Mouse (Mus musculus): Measurements from ENCODE around the gene Arpc1b.
A peak's percentile ranks its signal among the peaks of the same experiment; 100 is the strongest.
"Not testable (repeated sequence)": the region's sequence is repeated elsewhere in the genome, so short reads cannot be mapped to it uniquely, and the experiment has no call there.

Arpc1b gene

GRCm38 (mm10) chr5:145114606-145115473, 825 bp downstream of the Arpc1b start:
- no peak for DNase-seq (ENCODE audit: low read depth, low spot score)

GRCm38 (mm10) chr5:145115736-145116135, 1.7 kb downstream of the Arpc1b start:
- DNase-seq (ENCODE audit: low read depth, low spot score): no peak

- DNase-seq (ENCODE audit: low read depth, low spot score): no peak
Measured at GRCm38 (mm10) chr5:145116316-145116715, 2.3 kb downstream of the Arpc1b start.

GRCm38 (mm10) chr5:145116916-145117315, 2.9 kb downstream of the Arpc1b start:
- DNase-seq (ENCODE audit: low read depth, low spot score): no peak

- no peak for DNase-seq (ENCODE audit: low read depth, low spot score)
Measured at GRCm38 (mm10) chr5:145118005-145118404, 4.0 kb downstream of the Arpc1b start.

- no peak for DNase-seq (ENCODE audit: low read depth, low spot score)
Measured at GRCm38 (mm10) chr5:145118461-145118860, 4.4 kb downstream of the Arpc1b start.

GRCm38 (mm10) chr5:145119385-145119784, 5.4 kb downstream of the Arpc1b start:
- DNase-seq (ENCODE audit: low read depth, low spot score): no peak

GRCm38 (mm10) chr5:145120921-145121320, 6.9 kb downstream of the Arpc1b start:
- DNase-seq (ENCODE audit: low read depth, low spot score): no peak

GRCm38 (mm10) chr5:145123396-145123795, 9.4 kb downstream of the Arpc1b start:
- no peak for DNase-seq (ENCODE audit: low read depth, low spot score)

GRCm38 (mm10) chr5:145126580-145126979, 12.6 kb downstream of the Arpc1b start:
- no peak for DNase-seq (ENCODE audit: low read depth, low spot score)

- DNase-seq (ENCODE audit: low read depth, low spot score): no peak
Measured at GRCm38 (mm10) chr5:145129124-145129523, 15.1 kb downstream of the Arpc1b start.

- DNase-seq (ENCODE audit: low read depth, low spot score): not testable (repeated sequence)
Measured at GRCm38 (mm10) chr5:145129773-145130172, 15.8 kb downstream of the Arpc1b start.

- no peak for DNase-seq (ENCODE audit: low read depth, low spot score)
Measured at GRCm38 (mm10) chr5:145130191-145130590, 16.2 kb downstream of the Arpc1b start.

- no peak for DNase-seq (ENCODE audit: low read depth, low spot score)
Measured at GRCm38 (mm10) chr5:145130995-145131394, 17.0 kb downstream of the Arpc1b start.

- not testable (repeated sequence) for DNase-seq (ENCODE audit: low read depth, low spot score)
Measured at GRCm38 (mm10) chr5:145133275-145133674, 19.3 kb downstream of the Arpc1b start.

- no peak for DNase-seq (ENCODE audit: low read depth, low spot score)
Measured at GRCm38 (mm10) chr5:145138836-145139235, 24.8 kb downstream of the Arpc1b start.

- DNase-seq (ENCODE audit: low read depth, low spot score): peak; percentile 84
Measured at GRCm38 (mm10) chr5:145139571-145140519, 25.8 kb downstream of the Arpc1b start, which contains the start of the genes Pdap1 and Bud31. TSS of gene Pdap1 (minus strand) at chr5:145140238. TSS of gene Bud31 (plus strand) at chr5:145140362.

- DNase-seq (ENCODE audit: low read depth, low spot score): no peak
Measured at GRCm38 (mm10) chr5:145140611-145141010, 26.6 kb downstream of the Arpc1b start.

GRCm38 (mm10) chr5:145147748-145148147, 33.7 kb downstream of the Arpc1b start:
- no peak for DNase-seq (ENCODE audit: low read depth, low spot score)

GRCm38 (mm10) chr5:145149294-145149693, 35.3 kb downstream of the Arpc1b start:
- DNase-seq (ENCODE audit: low read depth, low spot score): no peak

- no peak for DNase-seq (ENCODE audit: low read depth, low spot score)
Measured at GRCm38 (mm10) chr5:145152690-145153089, 38.7 kb downstream of the Arpc1b start.

- DNase-seq (ENCODE audit: low read depth, low spot score): no peak
Measured at GRCm38 (mm10) chr5:145161361-145161760, 47.3 kb downstream of the Arpc1b start.
